Mouse (Mus musculus) hindbrain, embryonic 12.5 days (tissue): ENCODE measurements at regions not wholly inside any gene's neighbourhood (a gene's known extent, or its start where the extent isn't known, plus 50 kb on each side); places are given as distances from the start of the nearest gene placed in this dataset.
"Not testable (repeated sequence)": the region's sequence is repeated elsewhere in the genome, so short reads cannot be mapped to it uniquely, and the experiment has no call there.

Experiments used
- ATAC-seq: fragments of 200-750 bp; cut with Nextera tagmentation; 2 replicates; pipeline ENCODE4 v1.8.0; 2017; ENCODE audit warnings: moderate TSS enrichment; ENCODE audit not compliant: low FRiP score
- H3K27ac ChIP-seq: fragments of 300-500 bp; sonication (generic); 2 replicates; pipeline ENCODE4 v1.5.1; 2016; ENCODE audit warnings: mild to moderate bottlenecking
- H3K27me3 ChIP-seq: fragments of 300-500 bp; sonication (generic); 2 replicates; pipeline ENCODE4 v1.6.1; 2016; ENCODE audit warnings: mild to moderate bottlenecking
- H3K36me3 ChIP-seq: fragments of 300-500 bp; sonication (generic); 2 replicates; pipeline ENCODE4 v1.6.1; 2016; ENCODE audit warnings: mild to moderate bottlenecking
- H3K4me1 ChIP-seq: fragments of 300-500 bp; sonication (generic); 2 replicates; pipeline ENCODE4 v1.6.1; 2016
- H3K4me2 ChIP-seq: fragments of 300-500 bp; sonication (generic); replicated peaks from 2 replicates; pipeline ENCODE4 v1.6.1; 2016; ENCODE audit warnings: mild to moderate bottlenecking
- H3K4me3 ChIP-seq: fragments of 300-500 bp; sonication (generic); 2 replicates; pipeline ENCODE4 v1.5.1; 2016; ENCODE audit warnings: mild to moderate bottlenecking
- H3K9ac ChIP-seq: fragments of 300-500 bp; sonication (generic); 2 replicates; pipeline ENCODE4 v1.6.1; 2016; ENCODE audit warnings: mild to moderate bottlenecking, moderate library complexity
- H3K9me3 ChIP-seq: fragments of 300-500 bp; sonication (generic); replicated peaks from 2 replicates; pipeline ENCODE4 v1.6.1; 2016; ENCODE audit warnings: mild to moderate bottlenecking
- WGBS: fragments of 180-500 bp; shearing (Covaris S2); methylation state at CpG from one replicate; pipeline ENCODE4 v1.1.7; 2016; 5-methylcytosine and 5-hydroxymethylcytosine counted together

GRCm38 (mm10) chr15:41283199-41283598, 1149.0 kb downstream of the 9330182O14Rik start:
- ATAC-seq = no peak
- Histone ChIP-seq H3K4me1 (no peaks in the 10 kb centered on the region), H3K9me3 (no peaks in the 10 kb centered on the region), H3K36me3 (no peaks in the 10 kb centered on the region), H3K9ac (no peak overlapping the region), H3K27ac (no peak overlapping the region), H3K27me3 (no peaks in the 10 kb centered on the region), H3K4me2 (no peak overlapping the region), H3K4me3 (no peak overlapping the region)
- 92% methylated on average over 1 of the region's 1 CpGs for whole genome bisulfite sequencing

DNA sequence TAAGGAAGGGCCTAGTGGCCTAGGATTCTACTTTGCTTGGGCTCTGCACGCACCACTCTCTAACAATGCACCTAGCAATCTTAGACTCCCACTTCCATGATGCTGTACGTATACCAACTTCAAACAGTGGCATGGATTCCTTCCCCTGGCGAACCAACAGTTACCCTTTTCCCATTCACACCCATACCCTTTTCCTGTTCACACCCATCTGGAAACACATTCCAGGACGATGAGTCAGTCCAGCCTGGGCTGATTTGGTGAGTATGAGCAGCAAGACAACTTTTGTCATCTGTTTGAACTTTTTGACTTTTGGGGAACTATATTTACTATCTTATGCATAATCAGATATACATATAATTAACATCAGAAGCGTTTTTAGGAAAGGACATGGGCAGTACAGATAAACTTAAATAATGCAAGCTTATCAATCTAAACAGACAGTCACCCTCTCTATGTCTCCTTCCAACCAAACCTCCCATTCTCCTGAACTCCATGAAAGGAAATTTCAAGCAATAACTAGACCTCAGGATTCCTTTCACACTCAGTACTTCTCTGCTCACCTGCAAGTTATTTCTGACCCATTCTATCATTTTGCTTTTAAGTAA, 1152.7 kb downstream of the 9330182O14Rik start:
- no peak overlapping the region for H3K4me2 ChIP-seq
- ATAC-seq = no peak
- no peaks in the 10 kb centered on the region for H3K4me1 ChIP-seq
- H3K4me3 ChIP-seq = no peak overlapping the region
- H3K9ac ChIP-seq = no peak overlapping the region
- H3K27me3 ChIP-seq = no peaks in the 10 kb centered on the region
- WGBS = 84% methylated on average over 5 of the region's 5 CpGs
- H3K27ac ChIP-seq = no peak overlapping the region
- no peaks in the 10 kb centered on the region for H3K9me3 ChIP-seq
- no peaks in the 10 kb centered on the region for H3K36me3 ChIP-seq

GRCm38 (mm10) chr15:41297419-41297818, 1163.3 kb downstream of the 9330182O14Rik start:
- 67% methylated on average over 4 of the region's 4 CpGs for WGBS
- Histone ChIP-seq H3K4me3 (no peak overlapping the region), H3K27ac (no peak overlapping the region), H3K27me3 (no peaks in the 10 kb centered on the region), H3K4me1 (no peaks in the 10 kb centered on the region), H3K4me2 (no peak overlapping the region), H3K36me3 (no peaks in the 10 kb centered on the region), H3K9ac (no peak overlapping the region), H3K9me3 (no peaks in the 10 kb centered on the region)
- no peak for ATAC-seq

DNA sequence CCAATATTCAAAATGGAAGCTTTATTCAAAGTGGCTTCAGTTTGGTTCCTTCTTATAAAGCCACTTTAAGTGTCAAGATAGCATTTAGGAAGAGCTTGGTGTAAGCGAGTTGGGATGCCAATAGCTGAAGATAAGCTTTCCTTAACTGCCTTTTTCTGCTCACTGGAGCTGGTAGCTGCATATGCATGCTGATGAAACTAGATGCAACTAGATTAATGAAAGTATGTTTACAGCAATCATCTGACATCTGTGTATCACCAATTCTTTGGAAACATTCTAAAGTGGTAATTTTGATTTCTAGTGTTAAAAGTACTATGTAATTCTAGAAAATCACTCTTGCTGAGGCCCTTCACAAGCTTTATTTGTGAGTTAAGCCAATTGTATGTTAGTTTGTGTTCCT, 1172.5 kb downstream of the 9330182O14Rik start:
- WGBS = 86% methylated on average over 1 of the region's 1 CpGs
- Histone ChIP-seq H3K4me3 (no peak overlapping the region), H3K4me1 (no peaks in the 10 kb centered on the region), H3K27ac (no peak overlapping the region), H3K9me3 (no peaks in the 10 kb centered on the region), H3K27me3 (no peaks in the 10 kb centered on the region), H3K9ac (no peak overlapping the region), H3K36me3 (no peaks in the 10 kb centered on the region), H3K4me2 (no peak overlapping the region)
- ATAC-seq = no peak

DNA sequence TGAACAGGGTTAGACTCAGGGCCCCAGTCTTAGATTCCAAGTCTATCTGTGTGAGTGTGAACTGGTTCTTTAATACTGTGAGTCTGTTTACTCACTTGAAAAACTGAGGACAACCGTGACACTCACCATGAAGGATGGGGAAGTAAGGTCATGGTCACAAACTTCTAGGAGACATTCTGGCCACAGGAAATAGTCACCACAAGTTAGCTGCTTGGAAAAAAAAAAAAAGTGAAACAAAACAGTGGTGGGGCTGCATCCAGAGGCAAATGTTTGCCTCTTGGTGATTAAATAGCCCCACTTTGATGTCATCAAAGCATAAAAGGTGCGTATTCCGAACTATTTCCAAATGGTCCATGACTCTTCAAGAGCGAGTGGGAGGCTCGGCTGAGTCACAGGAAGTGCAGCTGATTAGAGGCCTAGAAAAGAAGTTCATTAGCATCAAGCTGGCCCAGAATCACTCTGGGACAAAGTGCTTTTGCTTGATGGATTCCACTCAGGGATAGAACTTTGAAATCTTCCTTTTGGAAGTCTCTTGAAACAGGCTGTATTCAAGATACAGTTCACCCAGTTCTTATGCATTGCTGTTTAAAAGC, 1177.7 kb downstream of the 9330182O14Rik start:
- 75% methylated on average over 5 of the region's 5 CpGs for WGBS
- H3K27me3 ChIP-seq = no peaks in the 10 kb centered on the region
- no peak overlapping the region for H3K27ac ChIP-seq
- H3K4me1 ChIP-seq = no peaks in the 10 kb centered on the region
- no peaks in the 10 kb centered on the region for H3K36me3 ChIP-seq
- H3K9me3 ChIP-seq = no peaks in the 10 kb centered on the region
- no peak for ATAC-seq
- no peak overlapping the region for H3K4me3 ChIP-seq
- no peak overlapping the region for H3K9ac ChIP-seq
- no peak overlapping the region for H3K4me2 ChIP-seq

- no peaks in the 10 kb centered on the region for H3K4me1 ChIP-seq
- no peak overlapping the region for H3K27ac ChIP-seq
- no peak overlapping the region for H3K9ac ChIP-seq
- ATAC-seq = no peak
- H3K4me3 ChIP-seq = no peak overlapping the region
- H3K4me2 ChIP-seq = no peak overlapping the region
- H3K27me3 ChIP-seq = no peaks in the 10 kb centered on the region
- no peaks in the 10 kb centered on the region for H3K36me3 ChIP-seq
- 69% methylated on average over 4 of the region's 4 CpGs for WGBS
- H3K9me3 ChIP-seq = no peaks in the 10 kb centered on the region
Measured at GRCm38 (mm10) chr15:41314916-41315315, 1180.8 kb downstream of the 9330182O14Rik start.

DNA sequence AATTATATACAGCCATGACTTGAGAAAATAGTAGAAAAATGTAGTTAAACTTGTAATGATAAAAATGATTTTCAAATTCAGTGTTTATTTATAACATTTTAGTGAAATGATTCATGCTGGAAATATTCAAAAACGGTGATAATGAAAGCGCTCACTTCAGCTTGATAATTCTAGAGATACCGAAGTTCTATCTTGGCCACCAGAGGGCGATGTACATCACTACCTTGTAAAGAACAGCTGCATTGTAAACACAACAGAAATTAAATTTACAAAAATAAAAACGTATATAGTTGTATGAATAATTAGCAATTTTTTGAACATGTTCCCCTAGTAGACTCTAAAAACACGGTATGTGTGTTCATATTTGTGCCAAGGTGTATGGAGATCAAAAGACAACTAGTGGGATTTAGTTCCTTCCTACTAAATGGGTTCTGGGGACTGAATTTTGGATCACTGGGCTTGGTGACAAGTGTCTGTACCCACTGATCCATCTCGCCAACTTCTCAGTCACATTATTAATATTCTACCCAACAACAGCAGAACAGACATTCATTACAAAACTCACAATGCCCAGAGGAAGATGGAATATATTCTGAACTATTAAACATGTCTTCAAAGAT, 1191.6 kb downstream of the 9330182O14Rik start:
- ATAC-seq = 0 out of 2 replicates have a peak, but pooled peaks have one; percentile 58
- H3K4me1 ChIP-seq = no peaks in the 10 kb centered on the region
- H3K27ac ChIP-seq = no peak overlapping the region
- no peaks in the 10 kb centered on the region for H3K27me3 ChIP-seq
- WGBS = 27% methylated on average over 7 of the region's 7 CpGs
- H3K4me2 ChIP-seq = no peak overlapping the region
- no peaks in the 10 kb centered on the region for H3K9me3 ChIP-seq
- H3K36me3 ChIP-seq = no peaks in the 10 kb centered on the region
- H3K4me3 ChIP-seq = no peak overlapping the region
- no peak overlapping the region for H3K9ac ChIP-seq

GRCm38 (mm10) chr15:41329286-41329685, 1195.1 kb downstream of the 9330182O14Rik start:
- H3K27ac ChIP-seq = no peak overlapping the region
- no peak overlapping the region for H3K4me2 ChIP-seq
- no peaks in the 10 kb centered on the region for H3K27me3 ChIP-seq
- no peak overlapping the region for H3K9ac ChIP-seq
- WGBS = 81% methylated on average over 2 of the region's 2 CpGs
- no peaks in the 10 kb centered on the region for H3K36me3 ChIP-seq
- H3K4me3 ChIP-seq = no peak overlapping the region
- H3K9me3 ChIP-seq = no peaks in the 10 kb centered on the region
- no peaks in the 10 kb centered on the region for H3K4me1 ChIP-seq
- no peak for ATAC-seq

GRCm38 (mm10) chr15:41330085-41330484, 1195.9 kb downstream of the 9330182O14Rik start:
- H3K4me3 ChIP-seq = no peak overlapping the region
- H3K27ac ChIP-seq = no peak overlapping the region
- no peak for ATAC-seq
- no peak overlapping the region for H3K9ac ChIP-seq
- no peaks in the 10 kb centered on the region for H3K4me1 ChIP-seq
- no peaks in the 10 kb centered on the region for H3K27me3 ChIP-seq
- no peak overlapping the region for H3K4me2 ChIP-seq
- no peaks in the 10 kb centered on the region for H3K9me3 ChIP-seq
- WGBS = 51% methylated on average over 2 of the region's 2 CpGs
- H3K36me3 ChIP-seq = no peaks in the 10 kb centered on the region

DNA sequence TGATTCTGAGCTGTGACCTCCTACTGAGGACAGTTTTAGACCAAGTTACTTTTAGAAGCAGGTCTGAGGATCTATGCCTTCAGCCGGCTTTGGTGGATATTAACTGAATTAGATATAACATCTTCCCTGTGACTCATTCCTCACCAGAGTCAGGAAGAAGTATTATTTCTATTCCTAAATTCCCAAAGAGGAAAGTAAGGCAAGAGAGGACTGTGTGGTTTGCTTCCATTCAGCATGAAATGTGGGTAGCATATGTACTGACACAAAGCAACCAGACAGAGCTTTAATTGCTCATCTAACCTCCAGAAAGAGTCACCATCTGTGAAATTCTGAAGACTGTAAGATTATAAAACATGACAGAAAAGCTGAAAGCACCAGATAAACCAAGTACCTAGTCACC, 1198.3 kb downstream of the 9330182O14Rik start:
- Histone ChIP-seq H3K9me3 (no peaks in the 10 kb centered on the region), H3K4me2 (no peak overlapping the region), H3K4me1 (no peaks in the 10 kb centered on the region), H3K4me3 (no peak overlapping the region), H3K27me3 (no peaks in the 10 kb centered on the region), H3K27ac (no peak overlapping the region), H3K36me3 (no peaks in the 10 kb centered on the region), H3K9ac (no peak overlapping the region)
- no peak for ATAC-seq
- WGBS = 87% methylated on average over 1 of the region's 1 CpGs

GRCm38 (mm10) chr15:41333165-41333564, 1199.0 kb downstream of the 9330182O14Rik start:
- WGBS = 67% methylated on average over 3 of the region's 3 CpGs
- no peaks in the 10 kb centered on the region for H3K9me3 ChIP-seq
- no peaks in the 10 kb centered on the region for H3K4me1 ChIP-seq
- no peaks in the 10 kb centered on the region for H3K36me3 ChIP-seq
- no peak overlapping the region for H3K9ac ChIP-seq
- H3K4me3 ChIP-seq = no peak overlapping the region
- H3K27me3 ChIP-seq = no peaks in the 10 kb centered on the region
- H3K4me2 ChIP-seq = no peak overlapping the region
- no peak for ATAC-seq
- H3K27ac ChIP-seq = no peak overlapping the region

DNA sequence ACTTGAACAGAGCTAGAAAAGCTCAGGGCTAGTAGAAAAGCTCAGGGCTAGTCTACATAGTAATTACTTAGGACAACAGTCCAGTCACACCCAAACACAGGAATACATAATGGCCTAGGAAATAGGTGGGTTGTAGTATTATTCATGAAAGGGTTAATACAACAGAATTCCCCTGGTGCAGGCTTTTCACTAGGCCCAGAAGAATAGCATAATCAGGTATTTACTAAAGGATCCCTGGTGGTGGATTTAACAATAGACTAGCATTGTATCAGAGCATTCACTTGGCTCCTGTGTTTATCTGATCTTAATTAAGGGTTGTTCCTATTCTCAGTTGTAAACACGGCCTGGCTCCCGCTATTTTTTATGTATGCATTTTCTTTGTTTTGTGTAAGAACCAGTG, 1206.5 kb downstream of the 9330182O14Rik start:
- not testable (repeated sequence) for H3K9me3 ChIP-seq, H3K27me3 ChIP-seq, ATAC-seq, H3K27ac ChIP-seq, H3K36me3 ChIP-seq, H3K4me1 ChIP-seq, H3K4me2 ChIP-seq, H3K4me3 ChIP-seq, H3K9ac ChIP-seq
- WGBS = 86% methylated on average over 2 of the region's 2 CpGs

DNA sequence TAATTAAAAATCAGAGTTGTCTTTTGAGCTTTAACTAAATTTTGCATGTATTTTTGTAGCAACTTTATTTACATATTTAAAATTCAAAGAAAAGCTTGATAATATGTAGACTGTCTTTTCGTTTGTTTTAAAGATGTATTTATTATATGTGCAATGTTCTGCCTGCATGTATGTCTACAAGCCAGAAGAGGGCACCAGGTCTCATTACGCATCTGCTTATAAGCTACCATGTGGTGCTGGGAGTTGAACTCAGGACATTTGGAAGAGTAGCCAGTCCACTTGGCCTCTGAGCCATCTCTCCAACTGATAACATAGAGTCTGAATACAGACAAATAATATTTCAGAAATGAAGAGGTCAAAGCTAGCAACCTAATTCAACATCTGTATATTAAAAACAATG, 1211.4 kb downstream of the 9330182O14Rik start:
- no peak overlapping the region for H3K27ac ChIP-seq
- no peak for ATAC-seq
- H3K4me2 ChIP-seq = no peak overlapping the region
- H3K9me3 ChIP-seq = peaks cover 7% of the 10 kb centered on the region; the same call in 1 of the 2 replicates
- 93% methylated on average over 2 of the region's 2 CpGs for WGBS
- H3K36me3 ChIP-seq = no peaks in the 10 kb centered on the region
- H3K9ac ChIP-seq = no peak overlapping the region
- no peaks in the 10 kb centered on the region for H3K4me1 ChIP-seq
- H3K4me3 ChIP-seq = no peak overlapping the region
- no peaks in the 10 kb centered on the region for H3K27me3 ChIP-seq
